Mouse (Mus musculus) lung, postnatal 4 days (tissue): ENCODE measurements around the gene Zmynd15.
"Not testable (repeated sequence)": the region's sequence is repeated elsewhere in the genome, so short reads cannot be mapped to it uniquely, and the experiment has no call there.

Source experiments
- DNase-seq, 2 experiments: peaks; one replicate each; pipeline ENCODE4 v3.0.0; 2021

The Zmynd15 gene

DNA sequence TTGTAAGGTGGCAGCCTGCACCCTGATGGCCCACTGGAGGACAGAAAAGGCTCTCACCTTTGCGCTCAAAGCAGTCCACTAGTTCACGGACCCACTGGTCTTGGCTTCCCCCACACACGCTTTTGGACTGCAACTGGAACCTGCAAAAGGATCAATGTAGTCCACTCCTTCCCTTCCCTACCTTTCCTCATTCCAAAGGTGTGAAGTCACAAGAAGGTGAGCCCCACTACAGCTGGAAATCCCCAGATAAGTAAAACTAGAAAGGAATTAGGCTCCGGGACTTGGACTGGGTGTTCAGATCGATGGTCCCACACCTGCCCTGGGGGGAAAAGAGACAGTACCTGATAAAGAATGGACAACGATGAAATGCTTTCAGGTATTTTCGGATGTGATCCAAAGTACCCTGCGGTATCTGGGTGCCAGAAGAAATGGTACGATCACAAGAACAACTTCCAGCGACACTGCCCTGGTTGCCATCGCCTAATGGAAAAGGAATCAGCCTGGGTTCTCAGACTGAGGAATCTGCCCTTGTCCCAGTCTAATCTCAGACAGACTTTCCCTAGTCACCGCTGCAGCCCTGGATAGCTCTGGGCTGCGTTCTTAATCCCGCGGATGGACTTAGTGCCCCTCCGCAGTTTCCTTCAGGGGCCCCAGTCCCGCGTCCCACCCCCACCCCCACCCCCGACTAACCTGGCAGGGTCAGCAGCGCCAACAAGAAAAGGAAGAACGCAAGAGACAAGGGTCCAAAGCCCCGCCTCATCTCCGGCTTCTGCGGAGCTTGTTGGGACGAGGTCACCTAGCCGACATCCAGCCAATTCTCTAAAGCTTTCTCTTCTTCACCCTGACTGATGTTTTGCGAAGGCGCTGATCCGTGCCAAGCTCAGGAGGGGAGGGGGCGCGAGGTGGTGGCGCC lies at the start of gene Zmynd15:
Gene Zmynd15, plus strand, starts transcription at position 746 of the 913 bp plus-strand sequence.
- DNase-seq: no peak

DNA sequence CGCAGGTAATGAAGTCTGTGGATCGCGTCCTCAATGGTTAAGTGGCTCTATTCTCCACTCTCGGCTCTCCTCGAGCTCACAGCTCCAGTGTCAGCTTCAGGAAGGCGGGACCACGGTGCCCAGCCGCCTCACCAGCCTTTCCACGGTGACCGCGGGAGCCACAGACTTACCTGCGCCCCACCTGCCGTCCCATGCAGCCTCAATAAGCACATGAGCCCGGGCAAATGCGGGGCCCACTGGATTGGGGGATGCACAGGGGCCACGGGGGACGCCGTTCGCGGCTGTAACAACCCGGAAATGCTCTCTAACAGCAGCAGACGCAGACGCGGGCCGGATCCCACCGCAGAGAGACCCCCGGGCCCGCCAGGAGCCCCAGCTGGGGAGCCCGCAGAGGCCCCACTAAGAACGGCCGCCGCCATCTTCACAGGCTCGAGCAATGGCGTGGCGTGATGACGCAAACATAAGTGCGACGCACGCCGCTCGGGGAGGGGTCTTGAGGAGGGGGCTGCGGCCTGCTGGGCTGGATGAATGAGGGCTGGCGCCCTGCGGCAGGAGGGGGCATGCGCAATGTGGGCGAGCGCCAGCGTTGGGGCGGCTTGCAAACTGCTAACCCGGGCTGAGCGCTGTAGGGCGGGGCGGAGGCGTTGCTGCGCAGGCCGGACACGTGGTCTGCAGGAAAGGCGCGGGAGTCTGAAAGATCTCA lies 49.5 kb upstream of the Zmynd15 start, which contains the start of gene Pelp1:
Gene Pelp1, minus strand, starts transcription at position 438 of the 703 bp plus-strand sequence.
- peak; percentile 93 to 96 for DNase-seq

DNA sequence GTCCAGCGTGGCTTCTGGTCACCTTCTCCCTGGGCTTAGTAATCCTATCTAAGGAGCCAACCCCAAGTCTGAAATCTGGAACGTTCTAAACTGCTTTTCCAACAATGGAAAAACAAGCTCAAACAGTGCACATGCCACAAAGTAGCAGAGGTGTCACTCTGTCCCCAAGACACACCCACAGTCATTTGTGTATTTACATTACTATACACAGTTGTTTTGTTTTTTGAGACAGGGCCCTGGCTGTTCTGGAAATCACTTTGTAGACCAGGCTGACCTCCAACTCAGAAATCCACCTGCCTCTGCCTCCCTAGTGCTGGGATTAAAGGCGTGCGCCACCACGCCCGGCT lies 49.0 kb upstream of the Zmynd15 start:
- DNase-seq: no peak

DNA sequence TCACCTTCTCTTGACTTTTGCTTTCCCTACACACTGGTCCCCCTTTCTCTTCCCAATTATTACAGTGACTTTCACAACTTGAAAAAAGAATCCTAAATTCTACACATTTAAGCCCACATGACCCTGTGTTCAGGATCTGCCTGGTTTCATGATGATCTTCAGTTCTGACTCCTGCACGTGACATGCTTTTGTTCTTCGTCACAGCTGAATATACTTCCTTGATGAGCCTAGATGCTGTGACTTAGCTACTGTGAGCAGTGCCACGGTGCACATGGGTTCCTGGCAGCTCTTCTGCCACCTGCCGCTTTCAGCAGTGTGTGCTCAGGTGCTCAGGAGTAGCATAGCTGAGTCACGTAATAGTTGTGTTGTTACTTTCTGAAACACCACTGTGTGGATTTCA lies 46.6 kb upstream of the Zmynd15 start:
- DNase-seq: no peak

DNA sequence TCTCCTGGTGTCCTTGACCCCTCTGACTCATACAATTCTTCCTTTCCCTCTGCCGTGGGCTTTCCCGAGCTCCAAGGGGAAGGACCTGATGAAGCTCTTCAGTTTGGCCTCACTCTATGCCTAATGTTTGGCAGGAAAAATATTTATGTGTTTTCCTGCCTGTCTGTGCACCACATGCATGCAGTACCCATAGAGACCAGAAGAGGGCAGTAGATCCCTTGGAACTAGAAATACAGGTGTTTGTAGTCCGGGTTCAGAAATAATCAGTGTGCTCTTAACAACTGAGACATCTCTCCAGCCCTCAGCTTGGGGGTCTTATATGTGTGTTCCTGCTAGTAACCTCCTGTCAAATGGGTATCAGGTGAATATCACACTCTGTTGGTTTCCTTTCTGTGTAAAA lies 45.3 kb upstream of the Zmynd15 start:
- DNase-seq: peak in 1 of 2 experiments; percentile 81

DNA sequence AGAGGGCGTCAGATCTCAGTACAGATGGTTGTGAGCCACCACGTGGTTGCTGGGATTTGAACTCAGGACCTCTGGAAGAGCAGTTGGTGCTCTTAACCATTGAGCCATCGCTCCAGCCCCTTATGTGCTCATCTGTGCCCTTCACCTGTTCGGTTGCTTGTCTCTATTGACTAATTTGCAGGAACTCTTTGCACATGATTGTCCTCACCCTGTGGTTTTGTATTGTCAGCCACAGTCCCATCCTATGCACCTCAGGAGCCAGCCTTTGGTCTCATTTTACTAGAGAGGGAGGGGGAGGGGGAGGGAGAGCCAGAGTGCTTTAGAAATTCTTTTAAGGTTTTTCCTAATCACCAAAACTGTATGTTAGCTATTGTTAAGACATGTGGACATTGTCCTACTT lies 41.0 kb upstream of the Zmynd15 start:
- no peak for DNase-seq

DNA sequence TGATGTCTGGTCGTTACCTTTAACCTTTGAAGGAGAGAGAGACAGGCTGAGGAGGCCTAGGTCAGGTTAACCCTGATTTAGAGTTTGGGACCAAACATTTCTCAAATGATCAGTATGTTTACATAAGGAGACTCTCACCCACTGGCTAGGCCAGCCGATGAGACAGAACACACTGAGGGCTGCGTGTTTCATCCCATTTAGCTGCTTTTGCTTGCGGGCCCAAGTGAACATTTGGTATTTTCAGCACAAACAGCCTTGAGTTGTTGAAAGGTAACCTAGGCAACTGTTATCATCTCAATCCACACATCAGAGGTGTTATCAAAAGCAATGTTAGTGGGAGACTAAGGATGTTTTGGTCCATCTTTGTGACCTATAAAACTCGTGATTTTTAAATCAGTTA lies 39.7 kb upstream of the Zmynd15 start:
- DNase-seq: no peak

DNA sequence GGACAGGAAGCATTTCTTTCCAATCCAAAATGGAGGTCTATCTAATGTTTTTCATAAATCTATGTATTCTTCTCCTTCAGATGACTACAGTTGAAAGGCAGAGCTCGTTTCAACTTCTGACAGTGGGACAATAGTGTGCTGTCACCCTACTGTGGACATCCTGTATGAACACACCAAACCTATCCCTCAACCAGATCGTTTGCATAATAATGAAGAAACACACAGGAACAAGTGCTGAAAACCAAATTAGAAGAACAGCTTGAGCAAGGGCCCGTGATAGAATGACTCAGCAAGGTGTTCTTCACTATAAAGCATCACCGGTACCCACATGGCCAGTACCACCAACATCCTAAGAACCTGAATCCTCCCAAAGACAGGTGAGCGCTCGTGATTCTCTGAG lies 32.6 kb upstream of the Zmynd15 start:
- DNase-seq: not testable (repeated sequence)

DNA sequence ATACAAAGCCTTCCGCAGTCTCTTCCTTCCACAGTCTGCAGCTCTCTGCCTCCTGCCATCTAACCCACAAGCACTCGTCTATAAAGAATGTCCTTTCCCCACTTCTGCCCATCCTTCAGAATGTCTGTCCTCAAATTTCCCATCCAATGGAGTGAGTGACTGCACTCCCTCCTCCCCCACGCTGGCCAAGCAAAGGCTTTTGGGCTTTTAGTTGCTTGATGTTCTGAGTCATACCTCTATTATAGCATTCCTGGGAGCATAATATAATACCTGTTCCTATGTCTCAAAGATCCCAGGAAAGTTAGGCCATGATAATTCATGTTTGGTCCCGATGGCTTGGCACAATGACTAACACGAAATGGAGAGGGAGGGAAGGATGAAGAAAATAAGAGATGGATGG lies 27.7 kb upstream of the Zmynd15 start:
- DNase-seq: no peak

DNA sequence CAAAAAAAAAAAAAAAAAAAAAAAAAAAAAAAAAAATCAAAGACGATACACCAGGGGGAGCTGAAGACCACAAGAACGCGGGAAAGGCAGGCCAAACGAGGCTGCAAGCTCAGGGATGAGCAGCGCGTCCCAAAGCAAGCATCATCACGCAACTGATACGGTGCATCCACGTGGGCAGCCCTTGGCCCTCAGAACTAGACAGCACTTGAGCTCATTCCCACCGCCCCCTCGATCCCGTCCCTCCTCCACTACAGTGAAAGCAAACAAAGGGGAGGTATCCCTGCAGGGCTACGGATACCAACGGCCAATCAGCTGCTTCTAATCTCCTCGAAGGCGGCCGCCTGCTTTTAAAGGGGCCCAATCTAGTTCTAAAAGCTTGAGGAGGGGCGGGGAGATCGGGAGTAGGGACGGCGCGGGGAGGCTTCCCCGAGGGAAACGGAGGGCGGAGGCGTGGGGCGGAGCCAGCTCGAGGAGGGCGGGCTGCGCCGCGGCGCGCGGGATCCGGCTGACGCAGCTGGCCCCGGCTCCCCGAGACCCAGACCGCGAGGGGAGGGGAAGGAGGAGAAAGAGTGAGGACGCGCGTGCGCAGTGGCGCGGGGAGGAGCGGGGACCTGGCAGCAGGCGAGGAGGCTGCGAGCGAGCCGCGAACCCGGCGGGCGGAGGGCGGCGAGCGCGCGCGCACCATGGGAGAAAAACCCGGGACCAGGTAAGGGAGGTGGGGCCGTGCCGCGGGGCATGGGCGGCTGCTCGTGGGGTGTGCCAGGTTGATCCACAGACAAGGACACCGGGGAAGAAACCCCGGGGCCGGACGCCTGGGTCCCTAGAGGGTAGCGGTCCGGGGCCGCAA lies 27.0 kb upstream of the Zmynd15 start, which contains the start of gene Arrb2:
Gene Arrb2, plus strand, starts transcription at position 588 of the 847 bp plus-strand sequence.
- DNase-seq: peak; percentile 99

DNA sequence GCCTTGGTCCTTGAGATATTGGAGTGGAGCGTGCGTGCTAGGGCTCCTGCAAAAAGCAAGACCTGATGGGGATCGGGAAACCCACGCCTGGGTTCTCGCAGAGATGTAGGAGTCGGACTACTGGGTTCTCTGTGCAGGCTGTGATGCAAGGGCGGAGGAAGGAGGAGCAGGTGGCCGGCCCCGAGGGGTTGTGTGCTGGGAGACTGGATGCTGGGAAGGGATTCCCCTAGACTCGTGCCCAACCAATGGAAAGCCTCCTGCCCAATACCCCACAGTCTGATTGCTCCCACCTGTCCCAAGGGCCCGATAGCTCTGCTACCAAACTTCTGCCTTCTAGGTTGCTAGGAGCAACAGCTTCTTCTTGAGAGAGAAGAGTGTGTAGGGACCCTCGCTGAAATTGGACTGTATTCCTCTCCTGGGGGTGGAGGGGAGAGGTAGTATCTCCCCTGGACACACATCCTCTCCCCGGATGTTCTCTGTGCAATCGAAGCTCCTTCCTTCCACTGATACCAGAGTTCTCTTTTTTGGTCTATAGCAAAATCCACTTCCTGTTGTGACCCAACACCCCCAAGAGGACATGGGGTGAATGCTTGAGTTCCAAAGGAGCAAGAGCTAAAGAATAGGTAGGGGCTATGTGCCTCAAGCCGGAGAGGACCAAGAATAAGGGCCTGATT lies 26.2 kb upstream of the Zmynd15 start:
- peak in 1 of 2 experiments; percentile 27 for DNase-seq

DNA sequence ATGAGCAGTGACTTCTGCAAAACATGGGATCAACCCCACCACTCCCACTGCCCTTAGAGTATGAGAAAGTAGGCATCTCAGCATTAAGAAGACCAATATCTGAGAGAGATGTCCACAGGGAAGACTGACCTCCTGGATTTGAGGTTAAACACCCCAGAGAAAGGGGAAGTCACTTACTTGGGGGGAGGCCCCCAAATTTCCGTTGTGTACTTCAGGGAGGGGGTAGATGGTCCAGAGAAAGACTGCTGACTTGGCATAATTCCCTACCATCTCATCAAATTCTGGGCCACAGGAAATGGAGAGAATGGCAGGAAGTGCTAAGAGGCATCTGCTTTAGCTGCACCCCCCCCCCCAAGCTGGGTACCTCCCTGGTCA lies 25.7 kb upstream of the Zmynd15 start:
- DNase-seq: no peak

DNA sequence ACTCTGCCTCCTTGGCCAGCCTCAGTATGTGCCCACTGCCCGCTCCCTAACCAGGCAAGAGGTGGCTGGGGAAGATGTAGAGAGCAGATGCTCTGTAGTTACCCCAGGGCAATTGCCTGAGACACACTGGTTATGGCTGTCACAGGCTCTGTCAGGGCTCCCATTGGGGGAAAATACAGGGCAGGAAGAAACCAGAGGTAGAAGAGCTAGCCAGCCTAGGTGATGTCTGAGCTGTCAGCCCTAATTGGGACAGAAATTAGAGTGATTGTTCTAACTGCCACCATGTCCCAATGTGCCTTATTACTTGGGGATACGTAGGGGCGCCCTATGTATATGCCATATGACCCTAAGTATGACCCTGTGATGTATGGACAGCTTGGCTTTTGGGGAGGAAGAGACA lies 25.3 kb upstream of the Zmynd15 start:
- no peak for DNase-seq

DNA sequence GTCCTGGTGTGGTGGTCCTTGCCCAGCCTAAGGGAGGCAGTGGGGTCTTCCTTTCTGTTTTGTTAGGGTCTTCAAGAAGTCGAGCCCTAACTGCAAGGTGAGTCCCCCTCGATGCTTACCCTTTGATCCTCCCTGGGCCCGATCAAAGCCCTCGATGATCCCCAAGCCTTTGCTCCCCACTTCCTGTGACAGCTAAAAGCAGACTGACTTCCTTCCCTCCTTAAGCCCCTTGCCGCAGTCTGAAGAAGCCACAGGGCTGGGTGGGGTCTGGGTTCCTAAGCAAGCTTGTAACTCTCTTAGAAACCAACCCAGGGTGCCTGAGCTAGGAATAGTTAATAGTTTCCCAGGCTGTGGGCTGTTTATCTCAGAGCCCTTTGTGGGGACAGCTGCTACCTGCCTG lies 23.8 kb upstream of the Zmynd15 start:
- no peak for DNase-seq

DNA sequence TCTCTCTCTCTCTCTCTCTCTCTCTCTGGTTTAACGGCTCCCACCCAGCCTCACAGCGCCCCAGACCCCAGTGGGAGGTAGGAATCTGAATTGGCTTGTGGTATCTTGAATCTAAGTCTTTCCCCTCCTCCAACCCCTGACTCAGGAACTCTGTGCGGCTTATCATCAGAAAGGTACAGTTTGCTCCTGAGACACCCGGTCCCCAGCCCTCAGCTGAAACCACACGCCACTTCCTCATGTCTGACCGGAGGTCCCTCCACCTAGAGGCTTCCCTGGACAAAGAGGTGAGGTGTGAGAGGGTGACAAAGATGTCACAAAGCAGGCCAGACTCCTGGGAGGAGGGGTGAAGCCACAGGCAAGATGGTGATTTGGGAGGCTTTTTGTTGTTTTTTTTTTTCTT lies 21.8 kb upstream of the Zmynd15 start:
- DNase-seq: no peak

DNA sequence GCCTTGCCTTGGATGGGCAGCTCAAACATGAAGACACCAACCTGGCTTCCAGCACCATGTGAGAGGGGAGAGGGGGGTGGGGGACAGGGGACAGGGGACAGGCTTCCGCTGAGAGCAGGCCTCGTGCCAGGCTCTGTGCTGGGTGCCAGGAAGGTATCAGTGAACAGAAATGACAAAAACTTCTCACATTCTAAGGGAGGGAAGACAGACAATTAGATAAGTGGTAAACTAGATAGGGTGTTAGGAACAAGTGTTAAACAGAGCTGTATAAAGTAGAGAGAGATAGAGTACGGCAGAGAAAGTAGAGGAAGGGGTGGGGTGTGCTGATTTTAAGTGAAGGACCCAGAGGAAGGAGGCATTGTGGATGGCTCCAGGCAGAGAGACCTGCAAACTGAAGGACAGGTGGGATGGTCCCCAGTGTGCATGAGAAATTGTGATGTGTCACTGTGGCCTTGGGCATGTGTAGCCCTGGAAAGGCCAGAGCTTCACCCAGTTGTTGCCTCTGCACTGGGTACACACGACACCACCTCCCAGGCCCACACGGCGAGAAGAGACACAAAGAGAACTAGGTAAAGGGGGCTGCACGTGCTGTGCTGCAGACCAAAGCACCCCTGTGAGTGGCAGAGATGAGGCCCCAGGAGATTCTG lies 20.4 kb upstream of the Zmynd15 start:
- no peak for DNase-seq

DNA sequence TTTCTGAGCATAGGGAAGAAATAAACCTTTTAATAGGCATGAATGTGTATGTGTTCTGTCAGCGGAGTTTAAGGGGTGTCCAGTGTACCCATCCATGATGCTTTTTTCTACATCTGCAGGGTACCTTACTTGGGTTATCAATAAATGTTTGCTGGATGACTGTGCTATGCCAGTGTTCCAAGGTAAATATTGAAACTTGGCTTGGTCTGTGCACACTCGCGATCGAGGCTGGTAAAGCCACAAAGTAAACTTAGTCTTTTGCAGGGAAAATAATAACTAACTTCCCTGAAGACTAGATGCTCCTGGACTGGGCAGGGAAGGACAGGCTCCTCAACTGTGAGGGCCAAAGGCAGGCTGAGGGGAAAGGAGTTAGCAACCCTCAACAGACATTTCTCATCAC lies 18.6 kb upstream of the Zmynd15 start:
- no peak for DNase-seq

DNA sequence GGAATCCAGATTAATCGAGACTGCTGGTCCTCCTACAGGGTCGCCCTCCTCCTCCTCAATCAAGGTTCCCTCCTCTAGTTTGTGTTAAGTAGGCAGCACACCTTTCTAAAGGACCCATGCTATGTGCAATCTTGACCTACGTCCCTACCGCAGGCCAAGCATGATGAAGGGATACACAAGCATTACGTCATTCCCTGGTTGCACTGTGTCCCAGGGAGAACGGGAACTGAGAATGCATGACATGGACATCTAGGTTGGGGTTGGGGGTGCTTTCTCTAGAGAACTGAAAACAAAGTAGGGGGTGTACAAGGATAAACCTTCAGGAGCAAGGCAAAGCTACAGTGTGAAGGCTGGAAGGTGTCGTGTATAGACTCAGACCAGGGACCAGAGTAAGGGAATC lies 17.4 kb upstream of the Zmynd15 start:
- DNase-seq: no peak

DNA sequence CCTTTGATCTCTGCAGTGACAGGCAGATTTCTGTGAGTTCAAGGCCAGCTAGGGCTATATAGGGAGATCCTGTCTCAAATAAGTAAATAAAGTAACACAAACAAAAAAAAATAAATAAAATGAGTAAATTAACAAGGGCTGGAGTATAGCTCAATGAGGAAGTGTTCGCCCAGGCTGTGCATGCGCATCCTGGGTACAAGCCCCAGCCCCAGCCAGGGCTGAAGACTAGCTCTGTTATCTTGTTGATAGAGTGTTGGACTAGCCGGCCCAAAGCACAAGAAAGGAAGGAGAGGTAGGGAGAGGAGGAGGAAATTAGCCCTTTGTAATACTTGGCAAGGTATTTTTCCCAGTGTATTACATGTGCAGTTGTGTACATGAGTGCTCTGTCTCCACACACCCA lies 15.3 kb upstream of the Zmynd15 start:
- DNase-seq: no peak

DNA sequence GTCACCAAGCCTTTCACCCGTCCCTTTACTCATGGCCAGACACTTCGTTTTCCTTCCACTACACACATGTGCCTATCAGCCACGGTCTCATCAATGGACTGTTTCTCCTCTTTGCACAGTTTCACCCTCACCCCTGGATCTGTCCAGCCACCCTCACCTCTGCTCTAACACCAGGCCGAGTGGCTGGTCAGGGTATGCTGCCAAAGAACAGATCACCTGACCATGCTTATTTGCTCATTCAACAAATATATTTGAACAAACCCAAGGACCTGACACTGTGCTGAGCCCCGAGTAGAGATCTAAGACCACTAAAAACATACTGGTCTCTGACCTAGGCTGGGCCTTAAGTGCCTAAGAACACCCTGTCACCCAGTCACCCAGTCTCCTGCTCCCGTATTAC lies 14.6 kb upstream of the Zmynd15 start:
- DNase-seq: no peak

DNA sequence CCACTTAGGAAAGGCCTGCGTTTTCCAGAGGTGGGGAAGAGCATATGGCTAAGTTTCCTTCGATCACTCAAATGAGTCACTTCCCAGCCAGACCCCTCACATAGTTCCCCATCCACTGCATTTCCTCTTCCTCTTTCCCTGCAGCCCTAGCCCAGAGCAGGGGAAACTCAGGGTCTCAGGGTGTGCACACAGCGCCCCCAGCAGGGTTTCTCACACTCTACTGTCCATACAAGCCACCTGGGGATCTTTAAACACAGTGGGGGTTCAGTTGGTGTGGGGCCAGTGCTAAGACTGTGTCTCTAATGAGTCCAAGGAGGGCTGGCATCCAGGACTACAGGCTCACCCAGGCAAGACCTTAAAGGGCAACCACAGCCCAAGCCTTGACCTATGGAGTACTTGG lies 12.5 kb upstream of the Zmynd15 start:
- peak in 1 of 2 experiments; percentile 41 for DNase-seq

DNA sequence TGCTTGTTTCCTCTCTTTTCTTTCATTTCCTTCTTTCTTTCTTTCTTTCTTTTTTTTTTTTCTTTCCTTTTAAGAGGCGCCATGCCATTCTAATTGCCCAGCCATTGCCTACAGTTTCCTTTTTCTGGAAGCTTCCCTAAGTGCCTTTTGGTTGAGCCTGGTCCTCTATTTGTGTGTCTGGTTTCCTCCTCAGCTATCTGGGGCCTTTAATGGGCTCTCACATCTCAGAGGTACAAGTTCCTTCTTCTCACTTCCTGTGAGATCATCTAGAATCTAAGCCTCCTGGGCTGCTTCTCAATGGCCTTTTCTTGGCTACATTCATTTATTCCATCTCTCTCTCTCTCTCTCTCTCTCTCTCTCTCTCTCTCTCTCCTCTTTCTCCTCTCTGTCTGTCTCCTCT lies 11.9 kb upstream of the Zmynd15 start:
- DNase-seq: no peak
